Mouse (Mus musculus): ENCODE measurements around the gene Gm10228.
"Not testable (repeated sequence)": the region's sequence is repeated elsewhere in the genome, so short reads cannot be mapped to it uniquely, and the experiment has no call there.

Gene Gm10228

GRCm38 (mm10) chr16:89041372-89041771 is at the start of gene Gm10228:
TSS of gene Gm10228 (minus strand) at chr16:89041472.
- in situ Hi-C loops (cut with MboI, MseI) = not testable (repeated sequence)

- in situ Hi-C loops (cut with MboI, MseI) = not testable (repeated sequence)
These were observed 29.8 kb upstream of the Gm10228 start for GRCm38 (mm10) chr16:89071041-89071440.

- in situ Hi-C loops (cut with MboI, MseI) = not testable (repeated sequence)
These were observed 22.6 kb upstream of the Gm10228 start, which contains the start of gene 1110025L11Rik for GRCm38 (mm10) chr16:89063902-89064301. TSS of gene 1110025L11Rik (minus strand) at chr16:89064002.

GRCm38 (mm10) chr16:89047783-89048182 is 6.5 kb upstream of the Gm10228 start, which contains the start of gene Krtap6-5:
TSS of gene Krtap6-5 (minus strand) at chr16:89047883.
- in situ Hi-C loops (cut with MboI, MseI) = no loop called here

- in situ Hi-C loops (cut with MboI, MseI) = not testable (repeated sequence)
These were observed 9.9 kb downstream of the Gm10228 start, which contains the start of gene Krtap6-1 for GRCm38 (mm10) chr16:89031399-89031798. TSS of gene Krtap6-1 (plus strand) at chr16:89031699.

- in situ Hi-C loops (cut with MboI, MseI) = not testable (repeated sequence)
These were observed 26.3 kb downstream of the Gm10228 start, which contains the start of gene Gm10229 for GRCm38 (mm10) chr16:89014984-89015383. TSS of gene Gm10229 (plus strand) at chr16:89015284.

- in situ Hi-C loops (cut with MboI, MseI) = no loop called here
These were observed 27.3 kb downstream of the Gm10228 start for GRCm38 (mm10) chr16:89013973-89014372.

GRCm38 (mm10) chr16:89010659-89011058 is 30.6 kb downstream of the Gm10228 start, which contains the start of gene Krtap22-2:
TSS of gene Krtap22-2 (minus strand) at chr16:89010759.
- in situ Hi-C loops (cut with MboI, MseI) = no loop called here
